In the genomic region with DNA sequence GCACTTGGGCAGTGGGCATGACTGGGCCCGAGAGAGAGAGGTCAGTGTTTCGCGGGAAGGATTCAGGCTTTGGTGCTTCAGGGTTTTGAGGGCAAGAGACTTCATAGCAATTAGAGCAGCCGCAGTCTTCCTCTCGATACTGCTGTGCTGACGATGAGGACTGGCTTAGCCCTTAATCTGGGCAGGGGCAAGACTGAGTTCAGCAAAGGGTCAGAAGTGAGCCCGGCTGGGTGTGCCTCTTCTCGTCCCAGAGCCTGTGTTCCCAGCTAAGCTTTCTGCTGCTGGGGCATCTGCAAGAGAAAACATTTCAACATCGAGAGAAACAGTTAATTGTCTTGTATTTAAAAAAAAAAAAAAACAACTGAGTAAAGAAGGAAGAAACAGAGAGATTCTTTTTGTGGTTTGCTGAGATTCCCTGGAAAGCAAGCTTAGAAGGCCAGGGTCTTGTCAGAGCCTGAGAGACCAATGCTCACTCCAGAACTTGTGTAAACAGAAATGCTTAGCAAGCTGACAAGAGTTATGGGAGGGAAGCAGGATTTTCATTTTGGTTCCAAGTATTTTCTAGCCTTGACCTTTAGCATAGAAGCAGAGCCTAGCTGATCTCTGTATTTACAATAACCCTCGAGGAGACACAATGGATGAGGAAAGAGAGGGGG, we compare ENCODE assay signal across 13 mouse cellular contexts.
A peak's percentile ranks its signal among the peaks of the same experiment; 100 is the strongest.
DNase-seq lines count a peak whose midpoint lies in the region; ATAC-seq lines count a peak whose summit lies in the region.
"Had no signal": no experiment of that assay in that cellular context is flagged by ENCODE, and none has a peak within 500 bp of the region (broad histone marks: within the 10 kb centered on the region; RNA-seq: fewer than 3 reads in every experiment).

No protein-coding gene starts in this region.

- peaks cover 11% of the 10 kb centered on the region; the same call in 1 of the 2 replicates for H3K36me3 ChIP-seq in hindbrain, embryonic 10.5 days
- no peaks in the 10 kb centered on the region for H3K36me3 ChIP-seq in hindbrain, embryonic 13.5 days
- H3K36me3 ChIP-seq in neural tube, embryonic 13.5 days: no peaks in the 10 kb centered on the region
- no peaks in the 10 kb centered on the region for H3K36me3 ChIP-seq in limb, embryonic 10.5 days
- H3K36me3 ChIP-seq: liver, embryonic 15.5 days had no signal

- no peak overlapping the region for H3K4me2 ChIP-seq in hindbrain, embryonic 13.5 days
- H3K4me2 ChIP-seq in neural tube, embryonic 13.5 days: no peak overlapping the region
- H3K4me2 ChIP-seq: liver, embryonic 15.5 days had no signal

- no peak for DNase-seq in hindbrain, embryonic 10.5 days (ENCODE audit: low spot score)
- no peak for DNase-seq in neural tube, embryonic 10.5 days (ENCODE audit: extremely low spot score, low spot score)
- no peak for DNase-seq in limb, embryonic 10.5 days (ENCODE audit: low spot score)
- no peak for DNase-seq in spleen, adult 18-20 months
- DNase-seq: adrenal gland, adult 8-10 months; cerebellum, adult 9-10 months; gastrocnemius, postnatal 36 days; thymus, postnatal 25 days had no signal

- H3K4me3 ChIP-seq in hindbrain, embryonic 10.5 days: no peak overlapping the region
- H3K4me3 ChIP-seq in hindbrain, embryonic 13.5 days: no peak overlapping the region
- H3K4me3 ChIP-seq in neural tube, embryonic 13.5 days: no peak overlapping the region
- H3K4me3 ChIP-seq in limb, embryonic 10.5 days: no peak overlapping the region
- H3K4me3 ChIP-seq: liver, embryonic 15.5 days had no signal

- no peaks in the 10 kb centered on the region for H3K27me3 ChIP-seq in hindbrain, embryonic 10.5 days (ENCODE audit: insufficient read depth, poor library complexity, severe bottlenecking)
- H3K27me3 ChIP-seq in hindbrain, embryonic 13.5 days: no peaks in the 10 kb centered on the region
- H3K27me3 ChIP-seq in neural tube, embryonic 13.5 days: no peaks in the 10 kb centered on the region
- no peaks in the 10 kb centered on the region for H3K27me3 ChIP-seq in limb, embryonic 10.5 days (ENCODE audit: low read depth, poor library complexity, severe bottlenecking)
- H3K27me3 ChIP-seq: liver, embryonic 15.5 days had no signal

- ATAC-seq in hindbrain, embryonic 13.5 days (ENCODE audit: low FRiP score): no peak
- ATAC-seq in neural tube, embryonic 13.5 days (ENCODE audit: low read depth): no peak
- ATAC-seq in megakaryocyte progenitor cell, adult 5-6 weeks (replicated peaks; ENCODE audit: poor library complexity): no peak
- no peak for ATAC-seq in megakaryocyte-erythroid progenitor cell, adult 5-6 weeks (replicated peaks; ENCODE audit: low FRiP score, low TSS enrichment, poor library complexity, severe bottlenecking)

- 50% methylated on average over 10 of the region's 10 CpGs for WGBS in hindbrain, embryonic 10.5 days
- 45% methylated on average over 10 of the region's 10 CpGs for WGBS in hindbrain, embryonic 13.5 days
- WGBS in neural tube, embryonic 13.5 days: 41% methylated on average over 10 of the region's 10 CpGs
- 47% methylated on average over 10 of the region's 10 CpGs for WGBS in limb, embryonic 10.5 days

- H3K9ac ChIP-seq in hindbrain, embryonic 13.5 days: no peak overlapping the region
- H3K9ac ChIP-seq in neural tube, embryonic 13.5 days: no peak overlapping the region
- H3K9ac ChIP-seq: liver, embryonic 15.5 days had no signal

- H3K27ac ChIP-seq in hindbrain, embryonic 10.5 days: peak overlapping the region; percentile 62
- no peak overlapping the region for H3K27ac ChIP-seq in hindbrain, embryonic 13.5 days
- H3K27ac ChIP-seq in neural tube, embryonic 13.5 days (replicated peaks): peak overlapping the region; percentile 33; the same call in 1 of the 2 replicates
- peak overlapping the region; percentile 63 for H3K27ac ChIP-seq in limb, embryonic 10.5 days
- H3K27ac ChIP-seq: liver, embryonic 15.5 days had no signal

- H3K9me3 ChIP-seq in hindbrain, embryonic 10.5 days: peaks cover 11% of the 10 kb centered on the region
- no peaks in the 10 kb centered on the region for H3K9me3 ChIP-seq in hindbrain, embryonic 13.5 days
- H3K9me3 ChIP-seq in neural tube, embryonic 13.5 days: no peaks in the 10 kb centered on the region
- H3K9me3 ChIP-seq in limb, embryonic 10.5 days (replicated peaks): no peaks in the 10 kb centered on the region
- H3K9me3 ChIP-seq: liver, embryonic 15.5 days had no signal

- H3K4me1 ChIP-seq in hindbrain, embryonic 10.5 days (replicated peaks): peaks cover 63% of the 10 kb centered on the region
- peaks cover 23% of the 10 kb centered on the region for H3K4me1 ChIP-seq in hindbrain, embryonic 13.5 days (replicated peaks)
- peaks cover 27% of the 10 kb centered on the region for H3K4me1 ChIP-seq in neural tube, embryonic 13.5 days (replicated peaks)
- peaks cover 39% of the 10 kb centered on the region for H3K4me1 ChIP-seq in limb, embryonic 10.5 days
- H3K4me1 ChIP-seq: liver, embryonic 15.5 days had no signal
